8 mouse cellular contexts compared by ENCODE assay signal in the genomic region with DNA sequence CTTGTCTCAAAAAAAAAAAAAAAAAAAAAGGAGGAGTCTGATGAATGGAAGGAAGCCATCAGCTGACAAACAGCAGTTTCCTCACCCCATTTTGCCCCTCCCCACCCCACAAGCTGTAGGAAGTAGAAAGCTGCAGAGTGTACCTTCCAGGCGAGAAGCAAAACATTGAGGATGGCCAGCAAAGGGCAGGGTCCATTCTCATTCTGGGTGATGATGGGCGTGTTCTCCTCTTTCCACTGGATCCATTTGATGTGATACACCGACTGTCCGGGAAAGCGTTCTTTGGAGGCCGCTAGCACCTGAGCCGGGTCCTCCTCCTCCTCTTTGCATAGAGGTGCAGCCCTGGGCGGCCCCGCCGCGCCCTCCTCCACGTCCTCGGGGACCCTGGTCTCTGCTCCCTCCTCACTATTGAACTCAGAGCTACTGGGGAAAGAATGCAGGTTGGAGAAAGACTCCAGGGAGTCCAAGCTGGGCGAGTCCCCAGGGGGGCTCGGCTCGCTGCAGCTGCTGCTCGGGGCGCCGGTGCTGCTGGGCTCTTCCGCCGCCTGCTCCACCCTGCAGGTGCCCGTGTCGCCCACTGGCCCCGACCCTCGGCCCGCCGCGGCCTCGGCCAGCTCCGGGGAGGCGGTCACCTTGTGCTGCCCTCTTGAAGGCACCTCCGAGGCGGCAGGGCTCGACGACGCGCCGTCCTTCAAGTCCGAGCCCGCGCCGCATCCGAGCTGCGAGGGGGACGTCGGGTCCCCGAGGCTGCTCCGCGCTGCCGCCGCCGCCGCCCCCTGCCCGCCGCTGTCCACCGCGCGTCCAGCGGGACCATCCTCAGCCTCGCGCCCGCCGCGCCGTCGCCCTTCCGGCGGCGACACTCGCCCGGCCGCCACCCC. TPM values are rescaled to one million over a fixed set of nuclear protein-coding genes. Genes with fewer than 3 reads are reported as not detected.
DNase-seq lines count a peak whose midpoint lies in the region; ATAC-seq and TF ChIP-seq lines count a peak whose summit lies in the region.

A gene (plus strand): TSS at position 122 of the 878 bp plus-strand sequence.

- H3K27me3 ChIP-seq in forebrain, embryonic 14.5 days (replicated peaks; ENCODE audit: control insufficient read depth, insufficient read depth, low read length) = no peaks in the 10 kb centered on the region
- H3K27me3 ChIP-seq in thymus, adult 2 months (ENCODE audit: control insufficient read depth, insufficient read depth, low read length) = no peaks in the 10 kb centered on the region

- H3K4me1 ChIP-seq in ES-E14 (ENCODE audit: control insufficient read depth in 2 of 2, insufficient read depth in 2 of 2, low read length in 2 of 2, poor library complexity in 1 of 2) = 0 out of 4 replicates have a peak, but pooled peaks cover 0 to 2% of the 10 kb centered on the region in 2 experiments
- H3K4me1 ChIP-seq in forebrain, embryonic 14.5 days (ENCODE audit: control insufficient read depth, insufficient read depth, low read length) = peaks cover 15% of the 10 kb centered on the region
- peaks cover 12% of the 10 kb centered on the region for H3K4me1 ChIP-seq in lung, adult 2 months (ENCODE audit: control insufficient read depth, insufficient read depth, low read length)
- peaks cover 5% of the 10 kb centered on the region for H3K4me1 ChIP-seq in olfactory bulb, adult 2 months (ENCODE audit: control insufficient read depth, insufficient read depth, low read length)
- H3K4me1 ChIP-seq in thymus, adult 2 months (replicated peaks; ENCODE audit: control insufficient read depth, insufficient read depth, low read length) = peaks cover 7% of the 10 kb centered on the region

- H3K9ac ChIP-seq in ES-E14 (ENCODE audit: insufficient read depth, low read depth, low read length, poor library complexity, severe bottlenecking) = peak within 1 kb of the TSS; percentile 65
- peak within 1 kb of the TSS; percentile 91 for H3K9ac ChIP-seq in forebrain, embryonic 14.5 days (ENCODE audit: low read length)

- no peak within 1 kb of the TSS for H3K27ac ChIP-seq in ES-E14 (ENCODE audit: insufficient read depth, low read depth, low read length, poor library complexity, severe bottlenecking)
- peak within 1 kb of the TSS; percentile 91 for H3K27ac ChIP-seq in forebrain, embryonic 14.5 days (ENCODE audit: low read depth, low read length)
- H3K27ac ChIP-seq in olfactory bulb, adult 2 months (ENCODE audit: insufficient read depth, low read depth, low read length) = peak within 1 kb of the TSS; percentile 96
- peak within 1 kb of the TSS; percentile 73 for H3K27ac ChIP-seq in thymus, adult 2 months (ENCODE audit: control insufficient read depth, insufficient read depth, low read length)

- no peaks in the 10 kb centered on the region for H3K36me3 ChIP-seq in ES-E14 (ENCODE audit: control insufficient read depth, insufficient read depth, low read length, poor library complexity, severe bottlenecking)
- no peaks in the 10 kb centered on the region for H3K36me3 ChIP-seq in forebrain, embryonic 14.5 days (ENCODE audit: control insufficient read depth, insufficient read depth, low read length)
- no peaks in the 10 kb centered on the region for H3K36me3 ChIP-seq in thymus, adult 2 months (ENCODE audit: control insufficient read depth, insufficient read depth, low read length)

- in situ Hi-C loops in ES-E14 (cut with MboI; ENCODE audit: low sequenced_read_pairs in 2 of 2, unreplicated experiment in 2 of 2) = loop anchor here in 1 of 2 experiments (25.0 kb wide), 1 partner anchor 431 kb away; no protein-coding TSS in a partner anchor

- H3K9me3 ChIP-seq in ES-E14 (ENCODE audit: control insufficient read depth, insufficient read depth, low read depth, low read length) = no peaks in the 10 kb centered on the region
- H3K9me3 ChIP-seq in forebrain, embryonic 14.5 days (replicated peaks; ENCODE audit: control insufficient read depth, low read length) = no peaks in the 10 kb centered on the region

- peak; percentile 59 for ATAC-seq in forebrain, embryonic 14.5 days

- no peak for DNase-seq in ES-E14 (ENCODE audit: low read depth, low spot score)
- DNase-seq in cerebellum, adult 11 months = peak; percentile 65
- peak; percentile 72 for DNase-seq in forebrain, embryonic 14.5 days (ENCODE audit: low spot score)
- DNase-seq in heart, postnatal 25 days (ENCODE audit: low spot score) = peak; percentile 29
- peak; percentile 25 to 64 for DNase-seq in layer of hippocampus, adult 18-20 months (ENCODE audit: low spot score in 2 of 2)
- DNase-seq in lung, adult 2 months = peak; percentile 63
- peak; percentile 80 for DNase-seq in thymus, adult 2 months

- TF ChIP-seq CTCF in lung, adult 2 months (IDR thresholded peaks at IDR 0.05; ENCODE audit: insufficient read depth, low read length) = no peak
- TF ChIP-seq CTCF in olfactory bulb, adult 2 months (IDR thresholded peaks at IDR 0.05; ENCODE audit: insufficient read depth, low read depth, low read length) = no peak
- TF ChIP-seq CTCF in thymus, adult 2 months (IDR thresholded peaks at IDR 0.05; ENCODE audit: borderline replicate concordance, control insufficient read depth, extremely low read depth, insufficient read depth, low read length, poor library complexity) = 0 out of 2 replicates have a peak, but pooled peaks have one; percentile 6

- peak within 1 kb of the TSS; percentile 66 for H3K4me2 ChIP-seq in forebrain, embryonic 14.5 days (ENCODE audit: low read length)

- intact Hi-C loops in heart, postnatal 25 days (cut with DNase I) = loop anchor here (2.0 to 5.0 kb wide), 2 partner anchors 22 to 191 kb away; a partner anchor contains a TSS

- H3K4me3 ChIP-seq in ES-E14 (ENCODE audit: insufficient read depth in 1 of 2, low read depth in 1 of 2, low read length in 2 of 2, poor library complexity in 1 of 2, severe bottlenecking in 1 of 2) = peak within 1 kb of the TSS; percentile 85 to 88
- H3K4me3 ChIP-seq in forebrain, embryonic 14.5 days (ENCODE audit: low read depth, low read length) = peak within 1 kb of the TSS; percentile 90
- H3K4me3 ChIP-seq in lung, adult 2 months (replicated peaks; ENCODE audit: extremely low read depth, low read depth, low read length) = peak within 1 kb of the TSS; percentile 68
- H3K4me3 ChIP-seq in olfactory bulb, adult 2 months (ENCODE audit: insufficient read depth, low read depth, low read length) = peak within 1 kb of the TSS; percentile 93
- H3K4me3 ChIP-seq in thymus, adult 2 months (ENCODE audit: control insufficient read depth, insufficient read depth, low read length) = peak within 1 kb of the TSS; percentile 85

- under 1% methylated on average over 63 of the region's 72 CpGs for WGBS in forebrain, embryonic 14.5 days
- WGBS in lung, adult 2 months = under 1% methylated on average over 67 of the region's 72 CpGs
- under 1% methylated on average over 72 of the region's 72 CpGs for WGBS in olfactory bulb, adult 2 months
- under 1% methylated on average over 72 of the region's 72 CpGs for WGBS in thymus, adult 2 months

- TF ChIP-seq POLR2A in lung, adult 2 months (IDR thresholded peaks at IDR 0.05; ENCODE audit: borderline replicate concordance, extremely low read depth, low read depth, low read length) = peak; percentile 35; the same call in 1 of the 2 replicates
- no peak for TF ChIP-seq POLR2A in olfactory bulb, adult 2 months (IDR thresholded peaks at IDR 0.05; ENCODE audit: insufficient read depth, low read depth, low read length)
- peak; percentile 51; the same call in 1 of the 2 replicates for TF ChIP-seq POLR2A in thymus, adult 2 months (IDR thresholded peaks at IDR 0.05; ENCODE audit: control insufficient read depth, extremely low read depth, insufficient read depth, low read length, poor library complexity)

TF ChIP-seq in ES-E14, 5 proteins besides CTCF, POLR2A, EP300 and RAD21:
- TF ChIP-seq ZC3H11A (IDR thresholded peaks at IDR 0.05; ENCODE audit: borderline replicate concordance, low read depth, low read length) (no peak), ZNF384 (IDR thresholded peaks at IDR 0.05; ENCODE audit: low read depth, low read length) (peak; percentile 66)

RNA-seq across cellular contexts. Expression of the gene that starts here (rescaled TPM):
- 0.13 and 0.42 TPM in 2 replicates for total RNA-seq in ES-E14 (2012; rRNA removed)
- 0.48 and 0.58 TPM in 2 replicates for polyA plus RNA-seq in forebrain, embryonic 14.5 days (2014; fragmentation: Nextera tagmentation; extraction: Ambion mirVana)
- total RNA-seq in heart, postnatal 25 days (2021) = under 1 TPM; 0.36 to 0.42 TPM
- total RNA-seq in layer of hippocampus, adult 18-20 months (2021) = 1 to 10 TPM in 1 of 2 experiments, under 1 TPM in 1; 0.84 to 1.3 TPM
- 0.76 and 0.98 TPM in 2 replicates for polyA plus RNA-seq in lung, adult 2 months (2012; rRNA removed)
- polyA plus RNA-seq in olfactory bulb, adult 2 months (2012; ENCODE audit: insufficient read depth, insufficient read length, low replicate concordance, missing spikeins) = not detected in 2 replicates
- 3.5 and 6.3 TPM in 2 replicates for polyA plus RNA-seq in thymus, adult 2 months (2012; rRNA removed)

Comparison
In these comparisons a context has a peak if more than half of its experiments do, and no peak if none do; other contexts are left out.
1. Peak in DNase-seq, ATAC-seq, H3K4me3 ChIP-seq, H3K27ac ChIP-seq, H3K9ac ChIP-seq and H3K4me2 ChIP-seq in forebrain, embryonic 14.5 days; RNA of the gene not detected or under 1 TPM.
2. Peak in DNase-seq in heart, postnatal 25 days; RNA of the gene not detected or under 1 TPM.
3. Peak in DNase-seq and H3K4me3 ChIP-seq in lung, adult 2 months; RNA of the gene not detected or under 1 TPM.